Mouse (Mus musculus): ENCODE data around the gene Cers1. TPM values are rescaled to one million over a fixed set of nuclear protein-coding genes. Genes with fewer than 3 reads are reported as not detected.

Gene Cers1
- total RNA-seq, 2 experiments from 2014 or later = 2.3 to 3.7 TPM

GRCm38 (mm10) chr8:70316511-70317504 lies 1.2 kb downstream of the Cers1 start:
- DNase-seq = peak; percentile 66

- no peak for DNase-seq
Measured at GRCm38 (mm10) chr8:70317872-70318271, 2.3 kb downstream of the Cers1 start.

GRCm38 (mm10) chr8:70323716-70324115 lies 8.1 kb downstream of the Cers1 start:
- no peak for DNase-seq

- no peak for DNase-seq
Measured at GRCm38 (mm10) chr8:70327512-70327911, 11.9 kb downstream of the Cers1 start.

GRCm38 (mm10) chr8:70329124-70329834 lies 13.7 kb downstream of the Cers1 start, which contains the start of gene Gdf1:
Gene Gdf1, plus strand, starts transcription at chr8:70329817.
- no peak for DNase-seq

- peak; percentile 42 for DNase-seq
Measured at GRCm38 (mm10) chr8:70329835-70330740, 14.5 kb downstream of the Cers1 start.

- peak; percentile 81 for DNase-seq
Measured at GRCm38 (mm10) chr8:70330741-70331364, 15.3 kb downstream of the Cers1 start.

- no peak for DNase-seq
Measured at GRCm38 (mm10) chr8:70331526-70331925, 16.0 kb downstream of the Cers1 start.

GRCm38 (mm10) chr8:70332070-70332877 lies 16.7 kb downstream of the Cers1 start:
- DNase-seq = peak; percentile 84

GRCm38 (mm10) chr8:70332878-70333202 lies 17.3 kb downstream of the Cers1 start:
- no peak for DNase-seq

- no peak for DNase-seq
Measured at GRCm38 (mm10) chr8:70338931-70339330, 23.4 kb downstream of the Cers1 start.

GRCm38 (mm10) chr8:70340659-70341058 lies 25.1 kb downstream of the Cers1 start:
- DNase-seq = no peak

GRCm38 (mm10) chr8:70342007-70342406 lies 26.4 kb downstream of the Cers1 start:
- no peak for DNase-seq

GRCm38 (mm10) chr8:70343076-70343475 lies 27.5 kb downstream of the Cers1 start:
- DNase-seq = no peak

GRCm38 (mm10) chr8:70343696-70344095 lies 28.1 kb downstream of the Cers1 start:
- peak; percentile 58 for DNase-seq

GRCm38 (mm10) chr8:70344279-70344678 lies 28.7 kb downstream of the Cers1 start:
- DNase-seq = no peak

GRCm38 (mm10) chr8:70347443-70347842 lies 31.9 kb downstream of the Cers1 start:
- no peak for DNase-seq

GRCm38 (mm10) chr8:70347860-70348420 lies 32.4 kb downstream of the Cers1 start:
- DNase-seq = no peak

GRCm38 (mm10) chr8:70351035-70351999 lies 35.7 kb downstream of the Cers1 start:
- DNase-seq = no peak

All from adrenal gland, postnatal 10 days (tissue).